Mouse (Mus musculus): ENCODE data around the gene Zfp160. TPM values are rescaled to one million over a fixed set of nuclear protein-coding genes. Genes with fewer than 3 reads are reported as not detected.
"Not testable (repeated sequence)": the region's sequence is repeated elsewhere in the genome, so short reads cannot be mapped to it uniquely, and the experiment has no call there.

Zfp160 gene
- total RNA-seq (2021) = 10 to 100 TPM; 19.9 to 20.5 TPM
- long read RNA-seq, transcript Zfp160-201 (5 exons, 3,800 nt) = major isoform, 5 of 10 reads
- long read RNA-seq, partial matches to known transcripts = 2 of 10 reads
- long read RNA-seq, other reads (novel, unspliced or antisense) = 2 of 10 reads

DNA sequence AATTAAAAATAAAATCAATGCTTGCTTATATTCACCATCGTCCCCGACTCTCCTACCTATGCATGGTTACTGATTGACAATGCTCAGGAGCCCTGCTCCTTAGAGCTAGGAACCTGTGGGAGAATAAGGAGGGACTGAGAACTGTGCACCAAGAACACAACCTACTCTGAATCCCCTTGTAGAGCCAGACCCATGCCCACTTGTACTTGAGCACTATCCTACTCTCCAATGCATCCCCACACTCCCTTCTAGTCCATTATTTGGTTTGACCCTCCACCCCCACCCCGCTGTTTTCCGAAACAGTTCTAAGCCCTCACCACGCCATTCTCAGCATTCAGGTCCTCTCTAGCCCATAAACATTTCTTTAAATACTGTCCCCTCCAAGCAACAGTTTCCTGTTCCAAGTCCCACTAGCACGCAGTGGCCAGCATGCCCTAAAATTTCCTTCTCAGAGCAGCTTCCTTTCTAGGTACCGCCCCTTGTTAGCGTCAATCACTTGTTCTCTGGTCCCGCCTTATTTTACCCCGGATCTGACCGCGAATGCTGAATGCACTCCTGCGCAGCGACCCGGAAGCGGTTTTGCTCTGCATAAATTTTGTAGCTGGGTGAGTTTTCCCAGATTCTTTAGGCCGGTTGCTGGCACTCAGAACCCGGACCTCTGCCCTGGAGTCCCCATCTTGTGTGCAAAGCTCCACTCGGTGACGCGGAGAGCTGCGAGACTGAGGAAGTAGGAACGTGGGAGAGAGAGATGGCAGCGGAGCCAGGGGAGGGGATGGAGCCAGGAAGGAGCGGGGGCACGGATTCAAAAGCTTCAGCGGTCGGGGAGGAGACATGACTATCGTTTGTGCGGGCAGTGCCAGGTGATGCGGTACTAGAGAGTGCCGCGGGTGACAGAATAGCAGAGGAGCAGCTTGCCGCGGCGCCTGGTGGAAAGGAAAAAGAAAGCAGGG lies at the start of gene Zfp160:
Gene Zfp160 (plus strand): TSS at position 522 of the 950 bp plus-strand sequence.
- peak; percentile 86 to 93 for DNase-seq (ENCODE audit: low spot score in 2 of 2)

DNA sequence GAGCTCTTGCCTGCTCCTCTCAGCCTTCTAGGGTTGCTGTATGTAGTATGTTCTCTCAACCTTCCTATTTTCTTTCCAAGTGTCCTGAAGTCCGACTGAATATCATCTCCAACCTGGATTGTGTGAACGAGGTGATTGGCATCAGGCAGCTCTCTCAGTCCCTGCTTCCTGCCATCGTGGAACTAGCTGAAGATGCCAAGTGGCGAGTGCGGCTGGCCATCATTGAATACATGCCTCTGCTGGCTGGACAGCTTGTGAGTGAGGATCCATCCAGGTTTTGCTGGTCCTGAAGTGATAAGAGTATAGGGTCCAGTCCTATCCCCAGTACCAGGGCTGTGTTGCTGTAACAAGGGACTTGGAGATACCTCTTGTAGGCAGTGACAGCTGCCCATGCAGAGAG lies 48.3 kb upstream of the Zfp160 start:
- DNase-seq (ENCODE audit: low spot score in 2 of 2) = no peak

DNA sequence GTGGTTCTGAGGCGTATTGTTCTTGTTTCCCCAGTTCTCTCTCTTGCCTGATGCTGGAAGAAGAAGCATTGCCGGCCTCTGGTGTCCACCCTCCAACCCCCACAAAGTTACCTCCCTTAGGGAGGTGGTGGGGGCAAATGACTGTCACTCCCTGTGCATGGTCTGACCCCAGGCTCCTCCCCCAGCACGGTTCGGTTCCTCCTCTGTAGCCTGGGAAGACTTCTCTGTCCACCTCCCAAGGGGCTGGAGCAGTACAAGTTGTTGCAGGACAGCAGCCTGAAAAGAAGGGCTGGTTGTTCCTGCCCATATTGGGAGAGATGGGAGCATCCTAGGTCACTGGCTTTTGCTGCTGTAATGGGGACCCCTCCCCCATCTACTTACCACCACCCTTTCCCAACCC lies 43.3 kb upstream of the Zfp160 start:
- no peak for DNase-seq (ENCODE audit: low spot score in 2 of 2)

GRCm38 (mm10) chr17:20966681-20967080 lies 42.0 kb upstream of the Zfp160 start:
- DNase-seq (ENCODE audit: low spot score in 2 of 2) = no peak

GRCm38 (mm10) chr17:20993716-20994115 lies 15.0 kb upstream of the Zfp160 start:
- DNase-seq (ENCODE audit: low spot score in 2 of 2) = no peak

DNA sequence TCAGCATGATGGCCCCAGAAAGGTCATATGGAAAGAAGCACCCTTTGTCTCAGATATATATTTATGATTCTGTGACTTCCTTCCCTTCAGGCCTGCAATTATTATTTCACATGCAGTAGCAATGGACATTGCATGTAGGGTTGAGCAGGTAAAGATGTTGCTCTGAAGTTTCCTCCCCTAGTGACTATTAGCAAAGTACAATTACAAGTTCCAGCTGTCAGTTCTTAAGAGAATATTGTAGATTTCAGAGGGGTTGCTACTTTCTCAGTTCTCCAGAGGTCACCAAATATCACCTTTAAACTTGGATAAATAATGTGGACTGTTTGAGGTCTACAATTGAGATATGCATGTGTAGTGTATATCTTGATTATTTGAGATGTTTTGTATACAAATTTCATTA lies 12.3 kb upstream of the Zfp160 start, which contains the start of gene Vmn1r233:
Gene Vmn1r233 (minus strand): TSS at position 101 of the 400 bp plus-strand sequence.
- DNase-seq (ENCODE audit: low spot score in 2 of 2) = no peak

GRCm38 (mm10) chr17:21009726-21010125 lies 1.0 kb downstream of the Zfp160 start:
- DNase-seq (ENCODE audit: low spot score in 2 of 2) = no peak

- DNase-seq (ENCODE audit: low spot score in 2 of 2) = no peak
Observed at GRCm38 (mm10) chr17:21018410-21019080, 9.8 kb downstream of the Zfp160 start.

GRCm38 (mm10) chr17:21048020-21048419 lies 39.3 kb downstream of the Zfp160 start:
- not testable (repeated sequence) for DNase-seq (ENCODE audit: low spot score in 2 of 2)

- no peak for DNase-seq (ENCODE audit: low spot score in 2 of 2)
Observed at GRCm38 (mm10) chr17:21050901-21051300, 42.2 kb downstream of the Zfp160 start.

GRCm38 (mm10) chr17:21051341-21051740 lies 42.6 kb downstream of the Zfp160 start:
- not testable (repeated sequence) for DNase-seq (ENCODE audit: low spot score in 2 of 2)

- DNase-seq (ENCODE audit: low spot score in 2 of 2) = not testable (repeated sequence)
Observed at GRCm38 (mm10) chr17:21051919-21052318, 43.2 kb downstream of the Zfp160 start.

- no peak for DNase-seq (ENCODE audit: low spot score in 2 of 2)
Observed at GRCm38 (mm10) chr17:21053267-21053666, 44.6 kb downstream of the Zfp160 start.

- DNase-seq (ENCODE audit: low spot score in 2 of 2) = not testable (repeated sequence)
Observed at GRCm38 (mm10) chr17:21055111-21055510, 46.4 kb downstream of the Zfp160 start.

- no peak for DNase-seq (ENCODE audit: low spot score in 2 of 2)
Observed at GRCm38 (mm10) chr17:21065501-21065900, 56.8 kb downstream of the Zfp160 start.

- DNase-seq (ENCODE audit: low spot score in 2 of 2) = no peak
Observed at GRCm38 (mm10) chr17:21067036-21067435, 58.3 kb downstream of the Zfp160 start.

GRCm38 (mm10) chr17:21069443-21069842 lies 60.7 kb downstream of the Zfp160 start:
- not testable (repeated sequence) for DNase-seq (ENCODE audit: low spot score in 2 of 2)

DNA sequence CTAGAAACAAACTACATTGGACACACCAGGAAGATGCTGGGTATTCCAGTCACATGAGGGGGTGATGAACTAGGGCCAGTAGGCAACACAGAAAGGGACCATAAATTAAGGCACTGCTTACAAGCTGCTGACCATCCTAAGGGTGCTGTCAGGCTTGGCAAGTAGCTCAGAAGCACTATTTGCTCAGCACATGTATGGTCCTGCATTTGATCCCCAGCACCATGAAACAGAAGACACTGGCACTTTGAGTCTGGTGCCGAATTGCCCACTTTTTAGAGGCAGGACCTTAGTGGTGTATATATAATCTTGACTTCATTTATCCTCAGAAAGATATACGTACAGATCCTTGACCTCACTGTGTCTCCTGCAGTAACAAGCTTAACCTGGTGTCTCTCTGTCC lies 62.3 kb downstream of the Zfp160 start:
- not testable (repeated sequence) for DNase-seq (ENCODE audit: low spot score in 2 of 2)
